Mouse (Mus musculus) megakaryocyte, embryonic 14.5 days (primary cell): ENCODE measurements around the gene Ube2b. TPM values are rescaled to one million over a fixed set of nuclear protein-coding genes. Genes with fewer than 3 reads are reported as not detected.

Source experiments
- H3K27me3 ChIP-seq: replicated peaks from 2 replicates; pipeline ENCODE3; 2012; ENCODE audit warnings: inconsistent platforms
- H3K36me3 ChIP-seq: replicated peaks from 2 replicates; pipeline ENCODE3; 2012; ENCODE audit warnings: low read length, inconsistent platforms, mixed read lengths
- H3K4me1 ChIP-seq: 2 replicates; pipeline ENCODE4 v1.6.1; 2012; ENCODE audit warnings: inconsistent platforms
- H3K4me3 ChIP-seq: replicated peaks from 2 replicates; pipeline ENCODE3; 2012; ENCODE audit warnings: moderate library complexity, mild to moderate bottlenecking, inconsistent platforms
- H3K9me3 ChIP-seq: 2 replicates; pipeline ENCODE4 v1.6.1; 2012; ENCODE audit warnings: inconsistent platforms
- FLI1 ChIP-seq: IDR thresholded peaks from 2 replicates; pipeline ENCODE4 v1.6.1; 2012; ENCODE audit warnings: low read length, inconsistent platforms, mixed read lengths
- GATA1 ChIP-seq: IDR thresholded peaks from 3 replicates; pipeline ENCODE4 v1.6.1; 2012; ENCODE audit warnings: mixed read lengths, low read length, inconsistent platforms, borderline replicate concordance
- polyA plus RNA-seq: library from polyadenylated mRNA; stranded (reverse); fragments of >175 nt; gene quantifications from 2 replicates; pipeline ENCODE4 v1.2.3, GENCODE M21; 2012; ENCODE audit warnings: low replicate concordance; ENCODE audit not compliant: insufficient read depth

Gene Ube2b
- polyA plus RNA-seq, 1 experiment = 171 TPM

DNA sequence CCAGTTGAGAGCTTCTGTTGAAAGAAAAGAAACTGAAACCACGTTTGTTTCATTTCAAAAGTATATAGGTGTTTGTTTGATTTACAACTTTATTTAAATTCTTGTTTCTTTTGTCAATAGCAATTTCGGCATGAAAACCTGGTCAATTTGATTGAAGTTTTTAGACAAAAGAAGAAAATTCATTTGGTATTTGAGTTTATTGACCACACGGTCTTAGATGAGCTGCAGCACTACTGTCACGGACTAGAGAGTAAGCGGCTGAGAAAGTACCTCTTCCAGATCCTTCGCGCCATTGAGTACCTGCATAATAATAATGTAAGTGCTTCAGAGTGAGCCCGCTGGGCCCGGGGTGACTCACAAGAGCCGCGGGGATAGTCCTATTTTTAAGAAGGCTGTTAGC, 10.4 kb upstream of the Ube2b start:
- peaks cover 17% of the 10 kb centered on the region for H3K4me1 ChIP-seq
- H3K4me3 ChIP-seq = no peak overlapping the region

DNA sequence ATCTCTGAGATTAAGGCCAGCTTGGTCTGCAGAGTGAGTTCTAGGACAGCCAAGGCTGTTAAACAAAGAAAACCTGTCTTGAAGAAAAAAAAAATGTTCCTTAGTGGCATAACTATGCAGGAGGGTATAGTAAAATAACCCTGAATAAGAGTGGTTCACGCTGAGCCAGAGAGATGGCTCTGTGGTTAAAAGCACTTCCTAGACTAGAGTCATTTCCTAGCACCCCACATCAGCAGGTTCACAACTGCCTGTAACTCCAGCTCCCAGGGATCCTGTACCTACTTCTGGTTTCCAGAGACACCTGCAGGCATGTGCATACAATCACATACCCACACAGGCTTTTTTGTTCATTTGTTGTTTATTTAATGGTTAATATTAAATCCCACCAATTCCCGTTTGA, 5.0 kb upstream of the Ube2b start:
- Histone ChIP-seq H3K9me3 (no peaks in the 10 kb centered on the region), H3K4me1 (peaks cover 46% of the 10 kb centered on the region), H3K27me3 (no peaks in the 10 kb centered on the region), H3K36me3 (peaks cover 10% of the 10 kb centered on the region), H3K4me3 (peak overlapping the region; percentile 100)
- no peak for TF ChIP-seq GATA1
- TF ChIP-seq FLI1 = no peak

More for the DNA sequence above, 10.4 kb upstream of the Ube2b start:
- TF ChIP-seq FLI1 = no peak
- no peak for TF ChIP-seq GATA1
- Histone ChIP-seq H3K36me3 (peaks cover 12% of the 10 kb centered on the region), H3K27me3 (no peaks in the 10 kb centered on the region), H3K9me3 (no peaks in the 10 kb centered on the region)

DNA sequence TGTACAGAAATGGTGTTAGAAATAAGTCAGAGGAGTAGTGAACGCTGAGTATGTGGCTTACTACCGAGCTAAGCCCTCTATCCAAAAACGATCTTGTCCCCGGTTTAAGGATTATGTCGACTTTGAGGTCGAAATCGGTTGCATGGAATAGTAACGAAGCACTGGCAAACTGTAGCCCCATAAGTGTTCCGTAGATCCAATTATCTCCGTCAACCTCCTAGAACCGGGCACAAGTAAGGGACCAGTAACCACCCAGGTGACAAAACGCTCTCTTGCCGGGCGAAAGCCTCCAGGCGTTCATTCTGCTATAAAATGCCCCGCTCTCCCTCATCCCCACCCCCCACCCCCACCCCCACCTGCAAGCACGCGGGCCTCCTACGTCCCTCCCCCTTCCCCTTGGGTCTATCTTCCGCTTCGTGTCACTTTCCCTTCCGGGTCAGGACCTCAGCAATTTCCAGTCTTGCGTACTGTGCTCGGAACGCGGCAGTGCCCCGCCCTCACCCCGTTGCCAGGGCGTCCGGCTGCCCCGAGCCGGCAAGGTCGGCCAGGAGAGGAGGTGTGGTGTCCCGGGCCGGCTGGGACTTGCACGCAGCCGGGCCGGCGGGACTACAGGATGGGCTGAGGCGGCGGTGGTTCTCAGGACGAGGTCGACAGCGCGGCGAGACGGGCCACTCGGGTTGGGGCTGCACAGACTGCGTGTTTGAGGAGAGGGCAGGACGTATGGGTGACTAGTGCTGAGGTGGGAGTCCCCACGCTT, 3.4 kb upstream of the Ube2b start, which contains the start of gene Cdkl3:
TSS of gene Cdkl3 (plus strand) at position 450 of the 757 bp plus-strand sequence.
- TF ChIP-seq GATA1 = no peak
- no peak for TF ChIP-seq FLI1
- no peaks in the 10 kb centered on the region for H3K27me3 ChIP-seq
- H3K4me3 ChIP-seq = peak within 1 kb of the TSS; percentile 100
- H3K36me3 ChIP-seq = peaks cover 10% of the 10 kb centered on the region
- no peaks in the 10 kb centered on the region for H3K9me3 ChIP-seq
- H3K4me1 ChIP-seq = peaks cover 53% of the 10 kb centered on the region

DNA sequence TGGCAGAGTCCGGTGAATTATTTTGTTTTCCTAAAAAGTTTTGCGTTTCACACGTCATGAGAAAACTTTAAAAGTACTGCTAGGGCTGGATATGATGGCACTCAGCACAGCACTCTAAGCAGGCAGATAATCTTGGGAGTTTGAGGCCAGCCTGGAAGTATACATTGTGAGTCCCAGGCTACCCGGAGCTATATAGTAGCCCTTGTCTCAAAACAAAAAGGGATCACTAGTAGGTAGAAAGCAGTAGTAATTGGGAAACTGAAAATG, 2.9 kb upstream of the Ube2b start:
- Histone ChIP-seq H3K9me3 (no peaks in the 10 kb centered on the region), H3K27me3 (no peaks in the 10 kb centered on the region), H3K4me3 (peak overlapping the region; percentile 100), H3K36me3 (peaks cover 10% of the 10 kb centered on the region), H3K4me1 (peaks cover 55% of the 10 kb centered on the region)
- TF ChIP-seq FLI1 (no peak), GATA1 (no peak)

DNA sequence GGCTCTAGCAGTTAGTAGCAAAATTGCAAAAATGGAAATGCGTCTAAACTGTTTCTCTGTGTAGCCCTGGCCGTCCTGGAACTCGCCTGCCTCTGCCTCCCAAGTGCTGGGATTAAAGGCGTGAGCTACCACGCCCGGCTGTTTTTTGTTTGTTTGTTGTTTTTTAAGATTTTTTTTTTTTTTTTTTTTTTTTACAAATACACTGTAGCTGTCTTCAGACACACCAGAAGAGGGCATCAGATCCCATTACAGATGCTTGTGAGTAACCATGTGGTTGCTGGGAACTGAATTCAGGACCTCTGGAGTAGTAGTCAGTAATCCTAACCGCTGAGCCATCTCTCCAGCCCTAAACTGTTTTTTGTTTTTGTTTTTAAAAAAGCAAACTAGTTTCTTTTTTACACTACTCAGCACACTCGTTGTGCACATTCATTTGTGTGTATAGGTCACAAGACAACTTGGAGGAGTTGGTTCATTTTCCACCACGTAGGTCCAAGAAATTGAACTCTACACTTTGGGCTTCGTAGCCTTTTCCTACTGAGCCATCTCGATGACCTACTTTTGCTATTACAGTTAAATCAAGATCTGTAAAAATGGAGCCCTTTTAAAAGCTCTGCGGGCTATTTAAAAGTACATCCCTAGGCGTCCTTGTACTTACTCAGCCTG, 2.4 kb upstream of the Ube2b start:
- no peaks in the 10 kb centered on the region for H3K27me3 ChIP-seq
- peaks cover 11% of the 10 kb centered on the region for H3K36me3 ChIP-seq
- H3K4me1 ChIP-seq = peaks cover 55% of the 10 kb centered on the region
- TF ChIP-seq FLI1 = no peak
- no peak for TF ChIP-seq GATA1
- H3K9me3 ChIP-seq = no peaks in the 10 kb centered on the region
- H3K4me3 ChIP-seq = peak overlapping the region; percentile 100

DNA sequence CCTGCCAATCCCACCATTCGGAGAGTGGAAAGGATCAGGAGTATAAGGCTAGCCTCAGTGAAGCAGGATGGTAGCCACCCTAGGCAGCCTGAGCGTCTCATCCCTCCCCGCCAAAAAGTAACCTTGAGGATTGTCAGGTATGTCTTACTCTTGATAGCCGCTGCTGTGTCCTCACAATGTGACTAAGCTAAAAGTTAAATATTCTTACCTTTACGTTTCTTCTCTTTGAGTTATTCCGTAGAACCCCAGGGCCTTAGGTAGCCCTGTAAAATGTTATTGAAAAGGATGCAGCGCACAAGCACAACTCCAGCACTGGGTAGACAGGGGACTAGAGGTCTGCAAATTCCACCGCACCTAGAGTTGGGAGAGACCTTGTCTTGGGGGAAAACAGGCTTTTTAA, 1.3 kb upstream of the Ube2b start:
- TF ChIP-seq GATA1 (no peak), FLI1 (no peak)
- Histone ChIP-seq H3K4me3 (no peak overlapping the region), H3K27me3 (no peaks in the 10 kb centered on the region), H3K9me3 (no peaks in the 10 kb centered on the region), H3K4me1 (peaks cover 56% of the 10 kb centered on the region), H3K36me3 (peaks cover 16% of the 10 kb centered on the region)

DNA sequence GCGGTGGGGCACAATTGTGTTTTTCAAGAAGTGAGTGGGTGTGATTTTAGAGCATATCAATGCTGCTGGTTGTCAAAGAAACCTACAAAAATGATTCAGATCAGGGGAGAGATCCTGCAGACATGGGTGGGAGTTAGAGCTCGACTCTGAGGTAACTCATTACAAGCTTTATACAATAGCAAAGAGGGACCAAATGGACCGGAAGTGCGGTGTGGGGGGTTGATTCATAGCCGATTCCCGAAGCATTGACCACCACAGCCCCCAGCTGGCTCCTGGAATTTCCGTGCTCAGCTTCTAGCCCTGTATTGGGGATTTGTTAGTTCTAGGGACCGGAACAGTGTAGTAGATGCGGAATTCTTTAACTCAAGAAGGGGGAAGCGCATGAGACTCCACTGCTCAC, 779 bp upstream of the Ube2b start:
- Histone ChIP-seq H3K36me3 (peaks cover 21% of the 10 kb centered on the region), H3K27me3 (no peaks in the 10 kb centered on the region), H3K4me1 (peaks cover 55% of the 10 kb centered on the region), H3K9me3 (no peaks in the 10 kb centered on the region), H3K4me3 (peak overlapping the region; percentile 0)
- TF ChIP-seq GATA1 (no peak), FLI1 (no peak)

DNA sequence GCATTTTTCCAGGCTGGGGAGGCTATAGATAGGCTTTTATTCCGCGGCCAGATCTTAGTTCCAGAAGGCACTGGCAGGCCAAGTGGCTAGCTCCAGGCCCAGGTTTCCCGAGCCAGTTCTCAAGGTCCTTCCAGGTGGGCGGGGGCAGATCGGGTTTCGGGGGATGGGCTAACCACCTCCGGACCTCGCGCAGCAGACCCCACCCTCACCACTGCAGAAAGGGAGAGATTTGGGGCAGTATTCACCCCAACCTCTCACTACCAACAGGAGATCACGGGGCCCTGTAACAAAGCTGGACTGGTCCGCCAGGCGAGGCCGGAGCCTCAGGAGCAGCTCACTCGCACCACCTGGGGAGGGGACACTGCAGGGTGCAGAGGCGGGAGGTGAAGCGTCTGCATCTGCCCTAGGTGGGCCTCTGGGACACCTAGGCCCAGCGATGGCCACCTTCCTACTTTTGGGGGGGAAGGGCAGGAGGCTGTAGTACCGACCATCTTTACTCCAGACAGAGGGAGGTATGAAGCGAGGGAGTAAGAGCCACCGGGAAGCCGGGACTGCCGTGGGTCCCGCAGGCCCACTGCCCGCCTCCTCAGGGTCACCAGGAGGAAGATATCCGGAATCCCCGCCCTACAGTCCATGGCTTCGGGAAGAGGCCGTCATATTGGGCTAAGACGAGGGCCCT, 812 bp downstream of the Ube2b start:
- Histone ChIP-seq H3K27me3 (no peaks in the 10 kb centered on the region), H3K4me1 (peaks cover 43% of the 10 kb centered on the region), H3K9me3 (no peaks in the 10 kb centered on the region), H3K4me3 (peak overlapping the region; percentile 99), H3K36me3 (peaks cover 37% of the 10 kb centered on the region)
- TF ChIP-seq FLI1 (no peak), GATA1 (no peak)

DNA sequence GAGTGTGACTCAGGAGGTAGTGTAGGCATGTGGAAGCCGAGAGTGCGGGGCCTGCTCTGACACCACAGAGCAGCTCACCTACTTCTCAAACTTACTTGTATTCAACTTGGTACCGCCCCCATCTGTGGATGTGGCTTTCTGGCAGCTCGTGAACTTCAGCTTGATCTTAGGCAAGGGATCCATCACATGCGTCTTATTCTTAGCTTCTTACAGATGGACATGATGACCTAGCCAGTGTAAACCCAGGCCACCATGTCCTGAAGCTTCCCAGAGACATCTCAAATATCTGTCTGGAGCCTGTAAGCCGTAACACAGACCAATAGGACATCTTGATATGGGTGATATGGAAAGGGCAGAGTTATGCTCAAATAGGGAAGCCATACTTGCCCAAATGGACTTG, 28.9 kb downstream of the Ube2b start:
- Histone ChIP-seq H3K36me3 (peaks cover 75% of the 10 kb centered on the region), H3K9me3 (peaks cover 3% of the 10 kb centered on the region; the same call in 1 of the 2 replicates), H3K4me1 (peaks cover 44% of the 10 kb centered on the region), H3K27me3 (no peaks in the 10 kb centered on the region), H3K4me3 (no peak overlapping the region)
- TF ChIP-seq FLI1 (no peak), GATA1 (no peak)

DNA sequence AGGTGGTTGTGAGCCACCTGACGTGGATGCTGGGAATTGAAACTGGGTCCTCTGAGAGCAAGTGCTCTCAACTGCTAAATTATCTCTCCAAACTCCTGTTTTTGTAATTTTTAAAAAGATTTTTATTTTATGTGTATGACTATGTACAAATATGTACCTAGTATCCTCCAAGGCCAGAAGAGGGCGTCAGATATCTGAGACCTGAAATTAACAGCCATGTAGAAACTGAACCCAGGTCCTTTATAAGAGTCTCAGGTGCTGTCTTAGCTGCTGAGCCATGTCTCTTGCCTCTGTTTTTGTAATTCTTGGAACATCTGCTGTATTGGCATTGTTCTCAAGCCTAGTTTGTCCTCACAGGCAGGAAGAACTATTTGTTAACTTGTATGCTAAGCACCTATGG, 31.1 kb downstream of the Ube2b start:
- TF ChIP-seq GATA1 (no peak), FLI1 (no peak)
- H3K36me3 ChIP-seq = peaks cover 56% of the 10 kb centered on the region
- H3K27me3 ChIP-seq = no peaks in the 10 kb centered on the region
- no peak overlapping the region for H3K4me3 ChIP-seq
- H3K9me3 ChIP-seq = peaks cover 3% of the 10 kb centered on the region; the same call in 1 of the 2 replicates
- peaks cover 47% of the 10 kb centered on the region for H3K4me1 ChIP-seq
